Mouse (Mus musculus) cerebellum, adult 2 months (tissue): ENCODE measurements around the gene Nek9. TPM values are rescaled to one million over a fixed set of nuclear protein-coding genes. Genes with fewer than 3 reads are reported as not detected.
"Not testable (repeated sequence)": the region's sequence is repeated elsewhere in the genome, so short reads cannot be mapped to it uniquely, and the experiment has no call there.

ENCODE experiments used
- DNase-seq, 2 experiments: peaks; one replicate each; pipeline ENCODE4 v3.0.0; 2021
- H3K27ac ChIP-seq: fragments of 200-500 bp; 2 replicates; pipeline ENCODE4 v1.5.1; 2012; ENCODE audit warnings: low read length, control low read depth, inconsistent platforms; ENCODE audit not compliant: insufficient read depth
- H3K27me3 ChIP-seq: fragments of 200-500 bp; 2 replicates; pipeline ENCODE4 v1.6.1; 2012; ENCODE audit warnings: inconsistent platforms, mild to moderate bottlenecking, low read length, moderate library complexity; ENCODE audit not compliant: control insufficient read depth, insufficient read depth
- H3K4me1 ChIP-seq: fragments of 200-500 bp; 2 replicates; pipeline ENCODE4 v1.6.1; 2011; ENCODE audit warnings: low read length; ENCODE audit not compliant: control insufficient read depth, insufficient read depth
- H3K4me3 ChIP-seq: fragments of 200-500 bp; replicated peaks from 2 replicates; pipeline ENCODE3; 2011; ENCODE audit warnings: mild to moderate bottlenecking, low read depth, low read length, control low read depth; ENCODE audit not compliant: insufficient read depth
- CTCF ChIP-seq: fragments of 200-500 bp; IDR thresholded peaks from 2 replicates; pipeline ENCODE4 v1.5.1; 2011; ENCODE audit warnings: low read depth, mild to moderate bottlenecking, control low read depth, low read length, moderate library complexity, borderline replicate concordance; ENCODE audit not compliant: insufficient read depth
- POLR2A ChIP-seq: fragments of 200-500 bp; IDR thresholded peaks from 2 replicates; pipeline ENCODE4 v1.6.1; 2011; ENCODE audit warnings: low read length, control low read depth, borderline replicate concordance; ENCODE audit not compliant: insufficient read depth
- WGBS: fragments of 180-500 bp; shearing (Covaris S2); methylation state at CpG from one replicate; pipeline ENCODE4 v1.1.7; 2018; 5-methylcytosine and 5-hydroxymethylcytosine counted together
- polyA plus RNA-seq: library from polyadenylated mRNA; depleted of rRNA; stranded (reverse); fragments of >200 nt; gene quantifications from 2 replicates; pipeline ENCODE4 v1.2.3, GENCODE M21; 2012

Gene Nek9
- polyA plus RNA-seq, 1 experiment, result 38.6 TPM

- Histone ChIP-seq H3K27ac (no peak overlapping the region), H3K4me3 (no peak overlapping the region), H3K4me1 (0 out of 2 replicates have a peak, but pooled peaks cover 3% of the 10 kb centered on the region), H3K27me3 (peaks cover 2% of the 10 kb centered on the region; the same call in 1 of the 2 replicates)
- TF ChIP-seq CTCF, result 0 out of 2 replicates have a peak, but pooled peaks have one; percentile 16
- no peak for TF ChIP-seq POLR2A
- 41% methylated on average over 4 of the region's 5 CpGs for WGBS
- no peak for DNase-seq
These were observed 52.2 kb downstream of the Nek9 start for GRCm38 (mm10) chr12:85286941-85287340.

GRCm38 (mm10) chr12:85284996-85285395, 54.2 kb downstream of the Nek9 start:
- Histone ChIP-seq H3K27me3 (peaks cover 2% of the 10 kb centered on the region; the same call in 1 of the 2 replicates), H3K27ac (no peak overlapping the region)
- WGBS, result 95% methylated on average over 4 of the region's 4 CpGs

GRCm38 (mm10) chr12:85284331-85284730, 54.8 kb downstream of the Nek9 start:
- no peak overlapping the region for H3K27ac ChIP-seq
- DNase-seq, result no peak
- WGBS, result 59% methylated on average over 8 of the region's 8 CpGs
- TF ChIP-seq CTCF (no peak), POLR2A (no peak)
- no peak overlapping the region for H3K4me3 ChIP-seq
- peaks cover 3% of the 10 kb centered on the region; the same call in 1 of the 2 replicates for H3K4me1 ChIP-seq
- H3K27me3 ChIP-seq, result peaks cover 2% of the 10 kb centered on the region; the same call in 1 of the 2 replicates

More at GRCm38 (mm10) chr12:85284996-85285395, 54.2 kb downstream of the Nek9 start:
- H3K4me3 ChIP-seq, result no peak overlapping the region
- no peak for DNase-seq
- no peak for TF ChIP-seq POLR2A
- no peak for TF ChIP-seq CTCF
- peaks cover 3% of the 10 kb centered on the region; the same call in 1 of the 2 replicates for H3K4me1 ChIP-seq

- WGBS, result 15% methylated on average over 2 of the region's 4 CpGs
- H3K4me3 ChIP-seq, result not testable (repeated sequence)
These were observed 57.4 kb downstream of the Nek9 start for GRCm38 (mm10) chr12:85281756-85282155.

GRCm38 (mm10) chr12:85280845-85281651, 58.1 kb downstream of the Nek9 start:
- 20% methylated on average over 12 of the region's 12 CpGs for WGBS
- Histone ChIP-seq H3K27me3 (no peaks in the 10 kb centered on the region), H3K4me3 (peak overlapping the region; percentile 97), H3K27ac (no peak overlapping the region), H3K4me1 (no peaks in the 10 kb centered on the region; the same call in 1 of the 2 replicates)
- no peak for TF ChIP-seq POLR2A
- no peak for TF ChIP-seq CTCF
- no peak for DNase-seq

More at GRCm38 (mm10) chr12:85281756-85282155, 57.4 kb downstream of the Nek9 start:
- H3K27ac ChIP-seq, H3K27me3 ChIP-seq, DNase-seq, H3K4me1 ChIP-seq: not testable (repeated sequence)

- peak; percentile 99 to 100 for DNase-seq
- Histone ChIP-seq H3K27ac (peak overlapping the region; percentile 94), H3K27me3 (no peaks in the 10 kb centered on the region), H3K4me1 (no peaks in the 10 kb centered on the region; the same call in 1 of the 2 replicates), H3K4me3 (peak overlapping the region; percentile 97)
- TF ChIP-seq POLR2A (peak; percentile 60; the same call in 1 of the 2 replicates), CTCF (no peak)
- 0% methylated on average over 31 of the region's 31 CpGs for WGBS
These were observed 58.9 kb downstream of the Nek9 start for GRCm38 (mm10) chr12:85280105-85280844.

- no peaks in the 10 kb centered on the region; the same call in 1 of the 2 replicates for H3K4me1 ChIP-seq
- H3K4me3 ChIP-seq, result peak overlapping the region; percentile 97
- whole genome bisulfite sequencing, result 1% methylated on average over 10 of the region's 10 CpGs
- peak in 1 of 2 experiments; percentile 66 for DNase-seq
- TF ChIP-seq POLR2A (no peak), CTCF (no peak)
- H3K27ac ChIP-seq, result peak overlapping the region; percentile 94
- H3K27me3 ChIP-seq, result no peaks in the 10 kb centered on the region
These were observed 59.6 kb downstream of the Nek9 start for GRCm38 (mm10) chr12:85279396-85280080.
